Mouse (Mus musculus) mouse trophoblast stem cell (cell line): ENCODE data around the gene Nsl1.

Experiments
- in situ Hi-C, 2 experiments: fragments of 300-500 bp; cut with MseI, MboI; formaldehyde crosslinking; loops; 2 replicates in 1 of 2; 3 replicates in 1 of 2; pipeline ENCODE4 v1.15.1; 2025

Gene Nsl1

GRCm38 (mm10) chr1:191093578-191093977 is 30.8 kb downstream of the Nsl1 start:
- in situ Hi-C loops, result loop anchor here in 1 of 2 experiments (10.0 kb wide), 1 partner anchor 191 kb away; no protein-coding TSS in a partner anchor

DNA sequence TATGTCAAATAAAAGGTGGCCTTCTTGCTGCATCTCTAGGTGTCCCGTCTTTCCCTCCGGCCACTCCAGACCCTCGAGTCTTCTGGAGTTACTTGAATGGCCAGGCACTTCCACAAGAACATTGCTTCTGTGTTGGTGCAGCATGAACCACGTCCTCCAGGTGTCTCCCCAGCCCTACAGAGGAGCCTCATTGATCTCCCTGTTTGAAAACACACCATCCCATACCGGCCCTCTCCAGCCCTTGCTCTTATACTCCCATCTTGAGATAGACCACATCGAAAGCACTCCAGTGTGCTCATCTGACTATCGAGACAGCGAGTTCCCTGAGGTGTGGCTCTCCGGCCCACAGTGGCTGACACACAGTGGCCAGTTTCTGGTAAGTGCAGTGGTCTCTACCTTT is 32.2 kb downstream of the Nsl1 start:
- in situ Hi-C loops, result loop anchor here in 1 of 2 experiments (10.0 kb wide), 1 partner anchor 190 kb away; no protein-coding TSS in a partner anchor

- in situ Hi-C loops, result loop anchor here in 1 of 2 experiments (10.0 kb wide), 1 partner anchor 188 kb away; no protein-coding TSS in a partner anchor
These were observed 34.3 kb downstream of the Nsl1 start for GRCm38 (mm10) chr1:191096871-191097681.

DNA sequence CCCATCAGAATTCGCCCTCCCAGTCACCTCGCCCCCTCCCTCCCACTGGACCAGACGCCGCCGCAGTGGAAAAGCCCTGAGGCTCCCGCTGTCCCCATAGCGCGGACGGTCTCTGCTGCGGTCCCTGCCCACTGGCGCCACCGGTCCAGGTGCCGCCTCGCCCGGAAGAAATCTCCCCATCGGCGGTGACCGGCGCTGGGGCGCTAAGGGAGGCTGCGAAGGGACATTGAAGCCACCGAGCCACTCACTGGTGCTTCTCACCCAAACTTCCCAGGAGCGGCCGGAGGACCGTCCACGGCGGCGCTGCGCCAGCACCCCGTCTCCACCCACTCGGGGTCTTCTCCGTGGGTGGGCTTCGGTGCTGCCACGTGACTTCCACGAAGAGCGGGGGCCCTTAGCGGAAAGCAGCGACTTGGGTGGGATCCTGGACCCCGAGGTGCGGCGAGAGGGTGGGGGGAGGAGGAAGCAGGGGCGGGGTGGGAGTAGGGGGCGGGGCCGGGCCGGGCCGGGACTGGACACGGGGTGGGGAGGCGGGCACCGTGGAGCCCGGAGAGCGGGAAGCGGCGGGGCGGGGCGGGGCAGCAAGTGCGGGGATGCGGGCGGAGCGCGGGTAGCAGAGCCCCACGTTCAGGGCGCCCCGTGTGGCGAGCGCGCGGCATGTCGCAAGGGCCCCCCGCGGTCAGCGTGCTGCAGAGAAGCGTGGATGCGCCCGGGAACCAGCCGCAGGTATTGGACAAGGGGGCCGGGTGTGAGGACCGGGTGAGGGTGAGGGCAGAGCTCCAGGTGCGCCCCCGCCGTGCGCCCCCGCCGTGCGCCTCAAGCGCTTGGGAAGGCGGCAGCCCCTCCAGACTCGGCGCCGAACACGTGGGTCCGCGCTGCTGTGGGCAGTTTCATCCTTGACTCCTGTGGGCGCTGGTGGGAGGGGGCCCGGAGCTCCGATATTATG is 35.3 kb downstream of the Nsl1 start, which contains the start of gene Batf3:
Gene Batf3, plus strand, starts transcription at position 46 of the 946 bp plus-strand sequence.
- in situ Hi-C loops, result loop anchor here in 1 of 2 experiments (10.0 kb wide), 1 partner anchor 187 kb away; no protein-coding TSS in a partner anchor

GRCm38 (mm10) chr1:191099114-191099513 is 36.3 kb downstream of the Nsl1 start:
- in situ Hi-C loops, result loop anchor here in 1 of 2 experiments (10.0 kb wide), 1 partner anchor 186 kb away; no protein-coding TSS in a partner anchor

GRCm38 (mm10) chr1:191099772-191100291 is 37.0 kb downstream of the Nsl1 start:
- in situ Hi-C loops, result loop anchor here in 1 of 2 experiments (10.0 kb wide), 1 partner anchor 185 kb away; no protein-coding TSS in a partner anchor

DNA sequence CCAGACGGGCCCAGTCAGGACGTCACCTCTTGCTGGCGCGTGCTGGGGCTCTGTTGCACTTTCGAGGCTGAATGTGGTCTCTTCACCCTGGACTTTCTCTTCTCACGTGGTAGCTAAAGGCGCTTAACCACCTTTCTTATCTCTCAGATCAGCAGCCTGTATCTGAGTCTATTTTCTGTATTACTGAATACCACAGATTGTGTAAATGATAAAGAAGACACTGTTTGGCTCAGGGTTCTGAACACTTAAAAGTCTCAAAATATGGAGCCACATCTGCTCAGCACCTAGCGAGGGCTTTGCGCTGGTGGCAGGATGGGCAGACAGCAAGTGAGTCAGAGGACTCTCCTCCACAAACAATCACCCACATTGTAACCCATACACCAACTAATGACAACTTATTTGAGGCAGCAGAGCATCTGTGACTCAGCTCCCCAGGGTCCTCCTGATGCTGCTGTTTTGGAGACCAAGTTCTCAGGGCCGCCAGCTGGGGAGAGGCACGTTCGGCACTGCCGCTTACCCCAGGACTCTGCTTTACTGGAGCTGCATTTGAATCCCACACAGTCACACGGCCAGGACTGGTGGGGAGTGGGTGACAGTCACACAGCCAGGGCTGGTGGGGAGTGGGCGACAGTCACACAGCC is 40.0 kb downstream of the Nsl1 start:
- in situ Hi-C loops, result no loop called here

GRCm38 (mm10) chr1:191105246-191105645 is 42.4 kb downstream of the Nsl1 start:
- in situ Hi-C loops, result no loop called here

DNA sequence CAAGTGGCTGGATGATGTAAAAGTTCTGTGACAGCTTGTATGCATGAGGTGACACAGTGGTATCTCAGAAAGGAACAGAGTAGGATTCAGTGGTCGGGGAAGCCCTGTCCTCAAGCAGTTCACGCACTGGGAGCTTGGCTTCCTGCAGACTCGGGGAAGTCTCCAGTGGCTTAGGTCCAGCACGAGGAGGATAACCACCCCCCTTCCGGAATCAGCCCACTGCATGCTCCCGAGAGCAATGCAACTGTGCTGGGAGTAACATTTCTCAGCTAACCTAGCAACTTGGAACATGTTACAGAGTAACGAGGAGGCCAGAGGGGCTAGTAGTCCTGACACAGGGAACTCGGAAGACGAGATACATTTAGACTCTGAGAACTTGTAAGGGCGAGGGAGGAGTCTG is 44.5 kb downstream of the Nsl1 start:
- in situ Hi-C loops, result no loop called here

GRCm38 (mm10) chr1:191109907-191110306 is 47.1 kb downstream of the Nsl1 start:
- in situ Hi-C loops, result no loop called here

DNA sequence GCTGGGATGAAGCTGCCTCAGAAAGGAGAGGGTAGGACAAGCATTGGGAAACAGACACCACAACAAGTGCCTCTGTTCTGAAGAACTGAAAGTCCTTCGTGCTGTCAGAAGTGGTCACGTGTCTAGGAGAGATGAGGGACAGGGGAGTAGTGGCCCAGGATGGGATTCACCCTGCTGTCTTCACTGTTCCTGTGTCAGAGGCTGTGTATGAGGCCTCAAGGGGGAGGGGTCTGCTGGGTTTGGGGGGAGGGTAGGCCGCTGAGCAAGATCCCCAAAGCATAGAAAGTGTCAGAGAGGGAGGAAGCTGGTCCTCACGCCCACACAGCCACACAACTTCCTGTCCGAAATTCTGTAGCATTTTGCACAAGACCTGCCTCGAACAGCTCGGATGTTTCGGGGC is 48.3 kb downstream of the Nsl1 start:
- in situ Hi-C loops, result no loop called here

GRCm38 (mm10) chr1:191114868-191115267 is 52.1 kb downstream of the Nsl1 start:
- in situ Hi-C loops, result no loop called here

- in situ Hi-C loops, result no loop called here
These were observed 52.9 kb downstream of the Nsl1 start for GRCm38 (mm10) chr1:191115514-191116238.

GRCm38 (mm10) chr1:191122744-191123143 is 59.9 kb downstream of the Nsl1 start:
- in situ Hi-C loops, result no loop called here

DNA sequence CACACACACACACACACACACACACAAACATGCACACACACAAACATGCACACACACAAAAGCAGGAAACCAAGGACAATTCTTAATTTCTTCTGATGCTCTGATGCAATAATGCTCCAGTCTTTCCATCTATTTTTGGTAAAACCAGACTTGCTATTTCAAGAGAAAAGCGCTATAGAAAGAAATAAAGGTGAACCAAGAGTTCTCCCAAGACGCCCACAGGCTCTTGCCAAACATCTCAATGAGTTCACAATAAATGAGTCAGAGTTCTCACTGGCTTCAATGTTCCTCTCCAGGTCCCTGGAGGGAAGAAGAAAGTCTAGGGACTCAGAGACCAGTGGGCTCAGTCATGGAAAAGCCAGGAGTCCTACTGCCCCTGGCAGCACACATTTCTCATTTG is 60.9 kb downstream of the Nsl1 start:
- in situ Hi-C loops, result no loop called here

DNA sequence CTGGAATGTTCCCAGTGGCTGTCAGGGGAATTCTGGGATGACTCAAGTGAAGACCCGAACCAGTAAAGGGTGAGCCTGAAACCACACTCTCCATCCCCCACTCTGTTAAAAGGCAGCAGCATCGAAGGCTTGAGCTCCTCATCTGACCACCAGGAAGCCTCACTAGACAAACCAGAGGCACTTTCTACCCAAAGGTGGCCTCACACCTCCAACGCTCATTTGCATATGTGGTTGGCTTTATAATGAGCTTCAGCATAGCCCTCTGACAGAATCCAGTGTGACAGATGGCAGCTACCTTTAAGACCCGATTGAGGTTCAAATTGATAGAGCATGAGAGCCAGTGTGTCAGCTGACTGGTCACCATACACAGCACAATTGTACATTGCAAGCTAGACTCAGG is 61.5 kb downstream of the Nsl1 start:
- in situ Hi-C loops, result no loop called here

- in situ Hi-C loops, result no loop called here
These were observed 63.2 kb downstream of the Nsl1 start for GRCm38 (mm10) chr1:191125811-191126638.

DNA sequence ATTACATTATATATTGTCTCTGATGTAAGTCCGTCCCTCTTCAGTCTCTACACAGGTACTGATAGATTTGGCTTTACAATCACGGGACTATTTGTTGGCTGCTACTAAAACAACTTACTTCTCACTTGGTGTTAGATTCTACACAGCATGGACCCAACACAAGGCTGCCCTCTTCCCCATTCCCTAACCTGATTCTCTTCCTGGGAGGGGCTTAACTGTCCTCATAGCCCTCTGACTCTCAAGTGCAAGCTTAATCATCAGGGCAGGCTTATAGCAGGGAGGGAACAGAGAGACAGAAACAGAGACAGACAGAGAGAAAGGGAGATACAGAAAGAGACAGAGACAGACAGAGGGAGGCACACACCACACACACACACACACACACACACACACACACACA is 68.9 kb downstream of the Nsl1 start:
- in situ Hi-C loops, result no loop called here

- in situ Hi-C loops, result no loop called here
These were observed 69.4 kb downstream of the Nsl1 start for GRCm38 (mm10) chr1:191132240-191132639.

DNA sequence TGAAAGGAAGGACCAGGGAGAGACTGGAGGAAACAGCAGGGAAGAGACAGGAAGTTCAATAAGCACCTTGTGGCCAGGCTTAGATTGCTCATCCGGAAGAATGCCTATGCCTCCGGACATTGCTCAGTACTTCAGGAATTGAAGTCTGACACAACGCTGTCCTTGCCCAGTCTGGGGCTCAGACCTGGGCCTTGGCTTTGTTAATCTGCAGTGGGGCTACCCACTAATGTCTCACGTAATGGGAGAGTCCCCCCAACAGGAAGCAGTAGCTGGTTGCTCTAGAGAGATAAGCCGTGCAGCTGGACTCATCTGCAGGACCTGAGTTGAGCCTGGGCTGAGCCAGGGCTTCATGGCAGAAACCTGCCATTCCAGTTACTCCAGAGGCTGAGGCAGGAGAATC is 70.1 kb downstream of the Nsl1 start:
- in situ Hi-C loops, result no loop called here
